Mouse (Mus musculus) naive thymus-derived CD4-positive, alpha-beta T cell, adult 2 months (primary cell): Measurements from ENCODE around the gene Caln1.

Experiments used
- DNase-seq: peaks from one replicate; pipeline ENCODE4 v3.0.0-alpha.2; 2011; ENCODE audit warnings: low read depth

The Caln1 gene

DNA sequence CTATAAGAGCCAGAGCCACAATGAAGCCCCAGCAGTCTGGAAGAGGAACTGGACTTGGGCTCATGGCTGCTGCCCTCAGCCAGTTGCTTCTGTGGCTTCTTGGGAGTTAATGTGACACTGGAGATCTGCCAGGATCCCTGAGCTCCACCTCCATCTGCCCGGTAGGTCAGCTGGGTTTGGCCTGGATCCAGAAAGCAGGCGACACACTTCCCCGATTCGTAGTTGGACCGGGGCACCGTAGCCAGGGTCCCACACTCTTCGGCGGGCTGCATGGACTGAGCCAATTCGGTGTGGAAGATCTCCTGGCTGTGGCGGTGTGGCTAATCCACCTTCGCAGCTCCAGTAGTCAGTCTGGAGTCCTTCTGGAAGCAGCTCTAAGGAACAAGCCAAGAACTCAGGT is at the start of gene Caln1:
Caln1 (plus strand) TSS at position 219 of the 400 bp plus-strand sequence.
- no peak for DNase-seq

- no peak for DNase-seq
These were observed 49.5 kb upstream of the Caln1 start for GRCm38 (mm10) chr5:130319783-130320182.

- DNase-seq: no peak
These were observed 48.8 kb upstream of the Caln1 start for GRCm38 (mm10) chr5:130320485-130320884.

DNA sequence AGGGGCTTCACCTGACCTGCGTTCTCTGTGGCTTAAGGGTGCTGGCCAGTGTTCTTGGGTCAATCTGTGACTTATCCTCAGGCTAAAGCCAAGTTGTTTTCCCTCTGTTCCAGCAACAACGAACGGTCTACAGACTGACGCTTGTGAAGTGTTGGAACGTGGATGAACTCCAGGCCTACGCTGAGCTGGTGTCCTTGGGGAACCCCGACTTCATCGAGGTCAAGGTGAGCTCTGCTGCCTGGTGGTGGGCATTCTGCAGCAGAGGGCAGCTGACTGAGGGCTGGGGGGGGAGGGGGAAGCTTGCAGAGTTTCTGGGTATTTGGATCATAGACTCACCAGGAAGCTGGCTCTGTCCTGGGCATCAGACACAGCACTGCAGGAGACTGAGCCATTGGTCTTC is 43.8 kb upstream of the Caln1 start:
- DNase-seq: no peak

DNA sequence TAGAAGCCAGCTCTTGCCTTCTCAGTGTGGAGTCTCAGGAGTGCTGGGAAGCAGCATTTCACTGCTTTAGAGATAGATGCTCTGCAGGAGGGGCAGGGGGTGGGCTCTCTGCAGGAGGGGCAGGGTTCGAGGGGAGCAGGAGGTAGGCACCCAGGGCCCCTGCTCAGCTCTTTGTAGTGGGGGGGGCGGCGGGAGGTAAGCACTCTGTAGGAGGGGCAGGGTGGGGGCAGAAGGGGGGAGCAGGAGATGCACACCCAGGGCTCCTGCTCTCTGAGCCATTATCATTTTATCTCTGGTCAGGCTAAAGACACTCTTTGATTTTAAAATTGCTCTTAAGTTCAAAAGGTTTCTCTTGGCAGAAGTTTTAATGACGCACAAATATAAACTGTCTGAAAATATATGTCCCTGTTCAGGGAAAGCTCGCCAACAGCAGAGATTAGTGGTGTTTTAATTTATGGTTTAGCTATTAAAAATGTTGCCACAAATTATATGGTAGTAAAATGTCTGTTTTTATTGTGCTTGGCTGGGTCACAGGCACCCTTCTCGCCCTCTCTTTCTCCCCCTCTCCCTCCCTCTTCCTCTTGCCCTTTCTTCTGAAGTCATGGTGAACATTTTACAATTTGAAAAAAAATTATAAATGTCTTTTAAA is 41.5 kb upstream of the Caln1 start:
- DNase-seq: no peak

- DNase-seq: no peak
These were observed 40.9 kb upstream of the Caln1 start for GRCm38 (mm10) chr5:130328366-130328765.

- no peak for DNase-seq
These were observed 39.4 kb upstream of the Caln1 start for GRCm38 (mm10) chr5:130329889-130330288.

GRCm38 (mm10) chr5:130330801-130331200 is 38.5 kb upstream of the Caln1 start:
- DNase-seq: no peak

DNA sequence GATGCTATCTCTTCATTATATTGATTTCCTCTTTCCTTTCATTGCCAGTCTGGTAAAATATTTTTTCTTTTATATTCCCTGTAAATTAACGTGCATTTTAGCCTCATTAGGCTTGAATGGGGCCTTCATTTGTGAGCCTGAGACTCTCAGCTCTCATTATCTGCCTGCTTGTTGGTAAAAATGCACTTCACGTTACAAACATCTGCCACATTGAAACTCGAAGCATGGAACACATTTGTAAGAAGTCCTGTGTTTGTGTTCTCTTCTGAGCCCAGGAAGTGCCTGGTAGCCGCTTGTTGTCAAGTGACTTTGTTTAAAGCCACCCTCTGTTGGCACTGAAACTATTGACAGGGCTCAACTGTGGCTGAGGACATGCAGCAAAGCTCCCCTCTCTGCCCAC is 38.0 kb upstream of the Caln1 start:
- no peak for DNase-seq

DNA sequence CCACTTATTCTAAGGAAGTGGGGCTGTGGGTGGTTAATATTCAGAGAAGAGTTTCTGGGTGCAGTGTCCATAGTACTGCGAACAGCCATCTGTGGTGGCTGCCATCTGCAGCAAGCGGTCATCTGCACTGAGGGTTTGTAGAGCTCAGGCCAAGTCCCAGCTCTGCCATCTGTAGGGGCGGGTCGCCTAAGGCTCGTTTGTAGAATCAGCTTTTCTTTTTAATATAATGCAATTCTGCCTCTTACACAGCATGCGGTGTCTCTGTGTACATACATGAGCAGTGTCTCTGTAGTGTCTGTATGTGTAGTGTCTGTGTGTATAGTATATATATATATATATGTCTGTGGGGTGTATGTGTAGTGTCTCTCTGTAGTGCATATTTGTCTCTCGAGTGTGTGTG is 35.7 kb upstream of the Caln1 start:
- DNase-seq: no peak

DNA sequence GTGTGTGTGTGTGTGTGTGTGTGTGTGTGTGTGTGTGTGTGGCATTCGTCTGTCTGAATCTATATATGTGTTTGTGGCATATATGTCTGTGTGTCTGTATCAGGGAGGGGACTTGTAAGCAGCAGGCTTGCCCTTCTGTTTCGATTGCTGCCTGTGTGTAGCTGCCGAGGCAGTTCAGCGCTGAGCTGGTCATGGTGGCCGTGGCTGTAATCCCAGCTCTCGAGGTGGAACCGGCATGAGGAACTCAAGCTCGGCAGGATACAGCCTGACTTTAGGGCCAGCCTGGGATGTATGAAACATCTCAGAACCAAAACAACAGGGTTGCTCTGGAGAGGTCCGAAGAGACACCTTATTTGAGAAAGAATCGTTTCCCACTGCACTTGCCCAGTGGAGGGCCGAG is 35.3 kb upstream of the Caln1 start:
- no peak for DNase-seq

- no peak for DNase-seq
These were observed 33.8 kb upstream of the Caln1 start for GRCm38 (mm10) chr5:130335462-130335861.

- no peak for DNase-seq
These were observed 28.6 kb upstream of the Caln1 start for GRCm38 (mm10) chr5:130340656-130341055.

DNA sequence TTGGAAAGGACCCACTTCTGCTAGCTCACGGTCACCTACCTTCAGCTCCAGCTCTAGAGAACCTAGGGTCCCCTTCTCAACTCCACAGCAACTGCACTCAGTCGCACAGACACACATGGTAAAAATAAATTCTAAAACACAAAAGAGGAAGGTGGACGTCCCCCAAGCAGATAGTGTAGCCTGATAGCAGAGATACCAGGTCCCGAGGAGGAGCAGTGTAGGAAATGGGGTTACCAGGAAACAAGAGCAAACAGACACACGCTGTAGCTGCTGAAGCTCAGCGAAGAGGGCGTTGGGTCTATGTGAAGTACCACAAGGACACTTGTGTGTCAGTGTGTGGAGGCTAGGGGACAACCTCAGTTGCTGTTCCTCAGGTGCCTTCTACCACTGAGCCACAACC is 24.3 kb upstream of the Caln1 start:
- DNase-seq: no peak

DNA sequence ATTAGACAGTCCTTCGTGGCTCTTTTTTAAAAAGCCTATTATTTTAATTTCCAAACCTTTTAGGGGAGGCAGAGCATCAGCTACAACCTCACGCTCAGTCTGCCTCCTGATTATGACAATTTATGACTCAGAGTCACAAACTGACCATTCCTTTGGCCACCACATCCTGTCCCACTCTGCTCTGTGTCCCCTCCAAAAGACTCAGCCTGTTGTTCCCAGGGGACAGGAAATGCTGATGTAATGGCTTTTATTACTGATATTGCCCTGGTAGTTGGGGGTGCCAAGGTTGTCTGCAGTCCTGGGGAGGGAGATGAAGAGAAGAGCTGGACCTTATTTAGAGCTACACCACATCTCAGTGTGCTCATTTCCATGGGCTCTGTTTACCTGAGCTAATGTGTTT is 23.4 kb upstream of the Caln1 start:
- no peak for DNase-seq

DNA sequence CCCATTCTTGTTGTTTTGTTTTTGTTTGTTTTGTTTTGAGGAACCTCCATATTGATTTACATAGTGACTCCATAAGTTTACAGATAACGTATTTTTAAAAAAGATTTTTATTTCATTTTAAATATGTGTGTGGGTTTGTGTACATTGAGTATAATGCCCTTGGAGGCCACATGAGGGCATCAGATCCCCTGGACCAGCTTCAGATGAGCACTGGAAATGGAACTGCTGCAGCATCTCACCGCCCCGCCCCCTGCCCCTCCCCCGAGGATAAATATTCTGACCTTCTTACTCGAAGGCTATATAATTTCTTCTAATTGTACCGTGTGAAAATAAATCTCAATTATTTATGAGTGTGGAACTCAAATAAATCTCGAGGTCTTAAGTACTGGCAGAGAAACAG is 14.0 kb upstream of the Caln1 start:
- DNase-seq: no peak

- DNase-seq: no peak
These were observed 6.1 kb upstream of the Caln1 start for GRCm38 (mm10) chr5:130363111-130363510.

- DNase-seq: no peak
These were observed 5.5 kb upstream of the Caln1 start for GRCm38 (mm10) chr5:130363773-130364172.

DNA sequence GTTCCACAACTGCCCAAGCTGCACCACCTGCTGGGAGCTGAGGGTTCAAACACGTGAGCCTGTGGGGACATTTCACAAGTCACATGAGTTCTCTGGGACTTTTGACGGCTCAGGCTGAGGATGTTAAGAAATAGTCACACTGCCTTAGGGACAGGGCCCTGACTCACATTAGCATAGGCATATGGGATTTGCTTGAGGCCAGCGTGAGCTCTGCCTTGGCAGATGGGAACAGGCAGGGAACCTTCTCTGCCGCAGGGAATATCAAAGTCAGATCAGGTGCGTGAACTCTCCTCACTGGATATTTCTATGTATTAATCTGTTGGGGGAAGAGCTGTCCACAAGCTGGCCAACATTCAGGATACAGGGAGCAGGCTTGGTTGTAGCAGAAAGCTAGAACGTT is 1.0 kb upstream of the Caln1 start:
- no peak for DNase-seq

GRCm38 (mm10) chr5:130375411-130375810 is 6.2 kb downstream of the Caln1 start:
- no peak for DNase-seq

GRCm38 (mm10) chr5:130384222-130384912 is 15.1 kb downstream of the Caln1 start, which contains the start of gene A330070K13Rik:
Gene A330070K13Rik, minus strand, starts transcription at chr5:130384631.
- DNase-seq: no peak

DNA sequence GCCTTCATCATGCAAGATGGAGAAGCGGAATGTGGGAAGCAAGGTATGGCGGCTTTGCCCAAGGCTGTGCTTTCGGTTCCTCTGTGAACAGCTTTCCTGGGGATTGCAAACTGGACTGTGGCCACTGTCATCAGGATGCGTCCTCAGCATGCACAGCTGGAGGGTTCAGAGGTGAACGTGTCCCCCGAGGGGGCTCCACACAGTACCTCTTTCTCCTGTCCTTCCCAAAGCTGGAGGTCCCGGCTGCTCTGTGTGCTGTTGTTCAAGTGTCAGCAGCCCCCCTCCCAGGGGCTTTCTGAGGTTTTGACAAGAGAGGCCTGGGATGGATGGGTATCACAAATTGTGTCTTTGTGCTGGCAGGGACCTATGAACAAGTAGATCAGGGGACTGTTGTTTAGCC is 17.2 kb downstream of the Caln1 start:
- no peak for DNase-seq

DNA sequence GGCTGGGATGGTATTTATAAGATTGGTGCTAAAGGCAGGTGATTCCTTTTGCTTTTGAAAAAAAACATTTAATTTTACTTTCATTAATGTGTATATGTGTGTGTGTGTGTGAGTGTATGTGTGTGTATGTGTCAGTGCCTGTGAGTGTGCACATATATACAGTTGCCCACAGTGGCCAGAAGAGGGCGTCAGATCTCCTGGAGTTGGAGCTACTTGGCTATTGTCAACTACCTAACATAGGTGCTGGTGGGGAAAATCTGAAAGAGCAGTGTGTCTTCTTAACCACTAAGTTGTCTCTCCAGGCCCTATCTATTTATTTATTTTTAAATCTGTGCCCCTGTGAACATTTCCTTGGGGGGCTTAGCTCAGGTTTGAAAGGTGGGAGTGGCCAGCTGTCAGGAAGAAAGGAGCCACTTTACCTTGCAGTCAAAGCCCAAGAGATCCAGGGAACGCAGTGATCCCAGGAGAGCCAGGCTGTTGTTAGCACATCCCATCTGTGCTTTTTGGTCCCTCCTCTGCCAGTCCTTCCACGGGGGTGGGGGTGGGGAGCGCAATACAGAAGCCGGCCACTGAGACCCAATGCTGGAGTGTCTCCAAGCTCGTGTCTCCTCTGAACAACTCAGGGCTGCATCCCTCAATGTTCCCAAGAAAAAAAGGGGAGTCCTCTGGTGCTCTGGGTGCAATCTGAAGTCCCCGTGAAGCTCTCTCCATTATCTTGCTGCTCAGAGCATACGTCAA is 24.5 kb downstream of the Caln1 start:
- no peak for DNase-seq
